Mouse (Mus musculus) hematopoietic stem cell, adult 5-6 weeks (primary cell): ENCODE measurements at regions not wholly inside any gene's neighbourhood (a gene's known extent, or its start where the extent isn't known, plus 50 kb on each side); places are given as distances from the start of the nearest gene placed in this dataset.

Source experiments
- ATAC-seq, 2 experiments: fragments of 125-278 bp in 1 of 2; replicated peaks in 1 of 2; 2 replicates each; pipeline ENCODE4 v1.8.0; 2016 to 2017; ENCODE audit warnings: inconsistent platforms in 2 of 2, mild to moderate bottlenecking in 2 of 2, moderate number of reproducible peaks in 2 of 2, low read depth in 1 of 2, moderate TSS enrichment in 1 of 2; ENCODE audit not compliant: low FRiP score in 2 of 2, poor library complexity in 2 of 2, severe bottlenecking in 2 of 2, insufficient read depth in 1 of 2, low TSS enrichment in 1 of 2

DNA sequence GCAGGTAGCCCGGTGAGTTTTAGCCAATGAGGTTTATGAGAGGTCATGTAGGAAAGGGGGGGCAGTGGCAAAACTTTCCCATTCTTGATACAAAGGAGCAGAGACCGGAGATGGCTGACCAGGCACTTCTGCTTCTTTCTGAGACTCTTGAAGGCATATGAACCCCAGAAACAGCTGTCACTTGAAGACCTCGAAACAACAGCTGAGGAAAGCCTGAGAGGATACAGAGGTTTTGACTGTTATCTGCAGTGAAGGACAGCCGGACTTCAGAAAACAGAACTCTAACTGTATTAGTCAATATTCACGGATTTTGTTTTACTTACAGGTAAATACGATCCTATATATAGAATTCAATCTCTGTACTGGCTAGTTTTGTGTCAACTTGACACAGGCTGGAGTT is 50.0 kb upstream of the Tiparp start:
- no peak for ATAC-seq

GRCm38 (mm10) chr3:65477111-65477510 is 51.1 kb upstream of the Tiparp start:
- ATAC-seq: no peak

- no peak for ATAC-seq
Measured at GRCm38 (mm10) chr3:65476091-65476953, 51.9 kb upstream of the Tiparp start.

GRCm38 (mm10) chr3:65474585-65474984 is 53.6 kb upstream of the Tiparp start:
- ATAC-seq: no peak

DNA sequence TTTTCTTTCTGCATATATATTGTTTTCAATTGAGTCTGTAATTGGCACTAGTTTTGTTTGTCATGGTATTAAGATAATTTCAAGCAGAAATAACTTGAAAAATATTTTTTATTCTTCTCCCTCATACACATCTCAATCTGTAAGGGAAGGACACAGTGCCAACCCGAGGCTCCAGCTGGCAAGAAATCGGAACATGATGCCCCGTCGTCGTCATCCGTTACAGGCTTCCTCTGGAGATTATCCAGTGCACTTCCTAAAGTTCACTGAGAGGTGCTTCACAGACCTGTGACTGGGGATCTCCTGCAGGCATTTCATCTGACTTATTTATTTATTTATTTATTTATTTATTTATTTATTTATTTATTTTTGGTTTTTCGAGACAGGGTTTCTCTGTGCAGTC is 56.4 kb upstream of the Tiparp start:
- no peak for ATAC-seq

- ATAC-seq: peak in 1 of 2 experiments; percentile 22; a peak in 1 of 4 replicates
Measured at GRCm38 (mm10) chr3:65469207-65469606, 59.0 kb upstream of the Tiparp start.

DNA sequence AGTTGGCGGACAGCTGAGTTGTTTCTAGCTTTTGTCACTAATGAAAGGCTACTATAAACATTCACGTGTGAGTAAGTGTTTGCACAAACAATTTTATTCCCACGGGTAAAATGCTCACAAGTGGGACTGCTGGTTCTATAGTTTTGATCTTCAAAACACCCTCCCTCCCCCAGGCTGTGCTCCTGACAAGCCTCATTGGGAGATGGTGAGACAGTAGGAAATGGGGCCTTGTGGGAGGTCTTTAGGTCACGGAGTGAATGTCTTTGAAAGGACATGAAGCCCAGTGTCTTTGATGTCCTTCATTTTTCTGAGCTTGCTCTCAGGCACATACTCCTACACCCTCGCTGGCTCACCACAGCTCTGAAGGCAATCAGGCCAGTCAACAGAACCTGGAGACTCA is 63.4 kb upstream of the Tiparp start:
- no peak for ATAC-seq

DNA sequence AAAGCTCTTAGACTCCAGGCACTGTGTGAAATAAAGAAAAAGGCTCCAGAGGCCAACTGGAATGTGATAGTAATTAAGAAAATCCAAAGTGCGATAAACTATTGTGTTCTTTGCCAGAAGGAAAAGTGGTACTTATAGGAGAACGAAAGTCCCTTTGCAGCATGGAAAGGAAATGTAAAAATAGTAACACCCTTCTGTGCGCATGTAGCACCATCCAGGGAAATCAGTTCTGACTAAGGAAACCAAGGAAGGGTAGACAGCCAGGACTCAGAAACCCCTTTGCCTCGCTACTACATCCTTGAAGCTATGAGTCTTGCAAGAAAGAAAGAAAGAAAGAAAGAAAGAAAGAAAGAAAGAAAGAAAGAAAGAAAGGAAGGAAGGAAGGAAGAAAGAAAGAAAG is 67.3 kb upstream of the Tiparp start:
- no peak for ATAC-seq

- no peak for ATAC-seq
Measured at GRCm38 (mm10) chr3:65459702-65460101, 67.3 kb upstream of the Ssr3 start.

DNA sequence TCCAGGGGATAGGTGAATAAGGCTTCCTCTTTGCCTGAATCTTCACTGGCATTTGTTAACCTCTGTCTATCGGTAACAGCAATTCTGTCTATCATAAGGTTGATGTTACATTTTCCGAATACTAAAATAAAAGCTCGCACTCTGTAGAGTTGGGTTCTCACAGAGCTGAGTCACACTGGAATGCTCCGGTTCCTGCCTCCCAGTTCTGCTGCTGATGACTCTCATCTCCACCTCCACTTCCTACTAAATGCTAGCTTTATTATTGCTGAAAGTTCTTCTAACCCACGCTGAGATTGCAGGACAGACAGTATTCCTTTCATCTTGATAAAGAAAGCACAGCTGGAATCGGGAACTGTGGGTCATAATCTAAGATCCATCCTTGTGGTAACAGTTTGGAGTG is 65.5 kb upstream of the Ssr3 start:
- ATAC-seq: no peak

- no peak for ATAC-seq
Measured at GRCm38 (mm10) chr3:65455597-65456284, 63.3 kb upstream of the Ssr3 start.

DNA sequence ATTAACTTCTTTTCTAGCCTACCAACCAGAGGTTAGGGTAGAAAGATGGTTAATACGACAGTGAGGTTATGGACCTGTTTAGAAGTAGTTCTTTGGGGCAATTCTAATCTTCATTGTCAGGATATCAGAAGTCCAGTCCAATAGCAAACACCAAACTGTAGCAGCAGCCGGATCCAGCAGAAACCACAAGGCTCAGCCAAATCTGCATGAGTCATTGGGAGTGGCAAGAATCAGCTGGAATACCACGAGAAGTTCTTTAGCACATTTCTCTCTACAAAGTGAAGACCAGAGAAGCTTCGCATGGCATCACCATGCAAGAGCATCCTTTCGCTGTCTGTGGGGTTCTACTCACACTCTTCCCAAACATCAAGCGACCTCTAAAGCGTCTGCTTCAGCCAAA is 61.9 kb upstream of the Ssr3 start:
- no peak for ATAC-seq

DNA sequence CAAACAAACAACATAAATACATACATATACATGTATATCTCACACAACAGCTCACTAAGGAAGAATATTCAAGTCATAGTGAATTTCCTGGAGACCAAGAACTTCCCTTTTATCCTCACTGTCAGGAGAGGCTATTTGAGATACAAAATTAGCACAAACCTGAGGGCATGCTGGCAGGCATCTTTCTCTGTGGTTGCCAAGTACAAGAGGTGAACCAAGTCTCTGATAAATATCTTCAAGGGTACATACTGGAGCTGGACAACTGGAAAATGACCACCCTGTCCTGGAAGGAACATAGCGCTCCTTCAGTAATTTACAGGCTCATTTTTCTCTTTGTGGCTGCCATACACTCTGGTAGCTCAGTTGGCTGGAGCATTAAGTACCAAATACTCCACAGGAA is 56.8 kb upstream of the Ssr3 start:
- ATAC-seq: no peak

GRCm38 (mm10) chr3:65443701-65444100 is 51.3 kb upstream of the Ssr3 start:
- ATAC-seq: no peak

DNA sequence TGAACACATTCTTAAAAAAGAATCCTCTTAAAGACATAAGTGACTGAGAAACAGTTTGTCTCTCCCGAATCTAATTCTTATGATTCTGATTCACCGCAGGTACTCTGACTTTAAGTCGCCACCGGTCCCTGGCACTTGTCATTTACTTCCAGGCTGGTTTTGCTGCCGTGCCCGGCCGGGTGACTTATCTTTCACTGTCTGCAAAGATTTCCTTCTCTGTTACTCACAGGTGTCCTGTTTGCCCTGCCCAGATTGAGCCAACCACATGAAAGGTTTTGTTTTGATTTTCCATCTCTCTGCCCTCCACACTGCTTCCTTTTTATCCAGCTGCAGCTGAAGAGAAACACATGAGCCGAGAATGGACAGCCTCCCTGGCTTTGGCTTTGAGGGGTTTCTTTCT is 50.5 kb upstream of the Ssr3 start:
- no peak for ATAC-seq

GRCm38 (mm10) chr3:65442269-65442668 is 49.8 kb upstream of the Ssr3 start:
- ATAC-seq: no peak
